Mouse (Mus musculus) bone marrow, adult 2 months (tissue): ENCODE measurements around the gene Col20a1.

Experiments
- CTCF ChIP-seq: fragments of 200-500 bp; IDR thresholded peaks from 2 replicates; pipeline ENCODE4 v1.5.1; 2011; ENCODE audit warnings: low read length, control low read depth; ENCODE audit not compliant: control insufficient read depth, insufficient read depth
- POLR2A ChIP-seq: fragments of 200-500 bp; IDR thresholded peaks from 2 replicates; pipeline ENCODE4 v1.6.1; 2011; ENCODE audit warnings: low read depth, mild to moderate bottlenecking, control low read depth, low read length, borderline replicate concordance; ENCODE audit not compliant: control insufficient read depth

DNA sequence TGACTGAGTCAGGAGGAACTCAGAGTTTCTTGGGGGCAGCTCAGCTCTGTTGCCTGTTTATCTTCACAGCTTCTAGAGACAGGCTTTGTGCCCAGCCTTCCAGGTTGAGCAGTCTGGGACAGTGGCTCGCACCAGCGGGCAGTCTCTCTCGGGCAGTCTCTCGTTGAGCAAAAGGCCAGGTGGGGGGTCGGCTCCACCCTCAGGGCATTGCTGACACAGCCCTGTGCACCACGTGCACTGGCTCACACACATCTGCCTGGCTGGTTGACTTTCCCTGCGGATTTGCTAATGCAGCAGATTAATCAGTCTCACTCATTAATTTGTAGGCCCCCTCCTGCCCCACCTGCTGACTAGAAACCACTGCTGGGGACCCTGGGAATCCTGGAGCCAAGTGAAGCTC is 55.6 kb downstream of the Col20a1 start:
- TF ChIP-seq POLR2A = no peak
- no peak for TF ChIP-seq CTCF
